Mouse (Mus musculus) activated CD4-positive, CD25-positive, alpha-beta regulatory T cell, adult 4 months (primary cell): Measurements from ENCODE around the gene Plxdc1. TPM values are rescaled to one million over a fixed set of nuclear protein-coding genes. Genes with fewer than 3 reads are reported as not detected.

ENCODE experiments used
- ATAC-seq: one replicate; pipeline ENCODE4 v1.8.0; 2017
- polyA plus RNA-seq, 2 experiments: library from polyadenylated mRNA; unstranded; fragments of 100-300 nt; shearing (Covaris generic); gene quantifications; one replicate each; pipeline ENCODE4 v1.2.1; 2017

The Plxdc1 gene
- polyA plus RNA-seq, 2 experiments from 2014 or later, result 5.8 to 6.4 TPM

GRCm38 (mm10) chr11:97908634-97909348 lies 77.5 kb downstream of the Plxdc1 start:
- ATAC-seq, result no peak

GRCm38 (mm10) chr11:97907935-97908334 lies 78.3 kb downstream of the Plxdc1 start:
- ATAC-seq, result no peak

GRCm38 (mm10) chr11:97906905-97907304 lies 79.3 kb downstream of the Plxdc1 start:
- ATAC-seq, result no peak

- no peak for ATAC-seq
Measured at GRCm38 (mm10) chr11:97905941-97906340, 80.3 kb downstream of the Plxdc1 start.

GRCm38 (mm10) chr11:97905540-97905939 lies 80.7 kb downstream of the Plxdc1 start:
- no peak for ATAC-seq

GRCm38 (mm10) chr11:97904801-97905200 lies 81.4 kb downstream of the Plxdc1 start:
- ATAC-seq, result no peak

- no peak for ATAC-seq
Measured at GRCm38 (mm10) chr11:97901806-97902205, 84.4 kb downstream of the Plxdc1 start.

GRCm38 (mm10) chr11:97899822-97900221 lies 86.4 kb downstream of the Plxdc1 start:
- no peak for ATAC-seq

GRCm38 (mm10) chr11:97897568-97898185 lies 88.6 kb downstream of the Plxdc1 start:
- ATAC-seq, result no peak

- ATAC-seq, result no peak
Measured at GRCm38 (mm10) chr11:97896655-97897054, 89.6 kb downstream of the Plxdc1 start.

- ATAC-seq, result no peak
Measured at GRCm38 (mm10) chr11:97891821-97892220, 94.4 kb downstream of the Plxdc1 start.

- ATAC-seq, result no peak
Measured at GRCm38 (mm10) chr11:97885296-97885915, 100.8 kb downstream of the Plxdc1 start.

- no peak for ATAC-seq
Measured at GRCm38 (mm10) chr11:97884601-97885185, 101.6 kb downstream of the Plxdc1 start.

GRCm38 (mm10) chr11:97883918-97884600 lies 102.2 kb downstream of the Plxdc1 start, which contains the start of gene Fbxo47:
Gene Fbxo47, minus strand, starts transcription at chr11:97884154.
- peak; percentile 86 for ATAC-seq

GRCm38 (mm10) chr11:97883542-97883917 lies 102.7 kb downstream of the Plxdc1 start:
- peak; percentile 53 for ATAC-seq

GRCm38 (mm10) chr11:97880362-97880761 lies 105.9 kb downstream of the Plxdc1 start:
- ATAC-seq, result no peak

GRCm38 (mm10) chr11:97877341-97877740 lies 108.9 kb downstream of the Plxdc1 start:
- no peak for ATAC-seq

- no peak for ATAC-seq
Measured at GRCm38 (mm10) chr11:97874396-97874795, 111.8 kb downstream of the Plxdc1 start.
